In genomic region chr8:26677584-26678138, GRCm38 (mm10) we compare ENCODE assay signal across 10 mouse cellular contexts.
A peak's percentile ranks its signal among the peaks of the same experiment; 100 is the strongest.
DNase-seq lines count a peak whose midpoint lies in the region; ATAC-seq and TF ChIP-seq lines count a peak whose summit lies in the region.
"Had no signal": no experiment of that assay in that cellular context is flagged by ENCODE, and none has a peak within 500 bp of the region (broad histone marks: within the 10 kb centered on the region; RNA-seq: fewer than 3 reads in every experiment).

No protein-coding gene starts in this region.

- no peaks in the 10 kb centered on the region for H3K36me3 ChIP-seq in forebrain, embryonic 16.5 days (ENCODE audit: control insufficient read depth, insufficient read depth)
- H3K36me3 ChIP-seq in limb, embryonic 15.5 days = no peaks in the 10 kb centered on the region
- no peaks in the 10 kb centered on the region for H3K36me3 ChIP-seq in thymus, adult 2 months (ENCODE audit: control insufficient read depth, insufficient read depth, low read length)
- H3K36me3 ChIP-seq in liver, embryonic 12.5 days = no peaks in the 10 kb centered on the region

- H3K27me3 ChIP-seq in forebrain, embryonic 16.5 days (replicated peaks; ENCODE audit: control insufficient read depth, insufficient read depth, low read length) = no peaks in the 10 kb centered on the region
- H3K27me3 ChIP-seq in limb, embryonic 15.5 days = peaks cover 55% of the 10 kb centered on the region
- H3K27me3 ChIP-seq in thymus, adult 2 months (ENCODE audit: control insufficient read depth, insufficient read depth, low read length) = no peaks in the 10 kb centered on the region
- H3K27me3 ChIP-seq in liver, embryonic 12.5 days (replicated peaks) = 0 out of 2 replicates have a peak, but pooled peaks cover 2% of the 10 kb centered on the region

- TF ChIP-seq CTCF in brain, embryonic 14.5 days (IDR thresholded peaks at IDR 0.05; ENCODE audit: borderline replicate concordance, extremely low read depth, insufficient read depth, insufficient read length) = no peak
- TF ChIP-seq CTCF in thymus, adult 2 months (IDR thresholded peaks at IDR 0.05; ENCODE audit: borderline replicate concordance, control insufficient read depth, extremely low read depth, insufficient read depth, low read length, poor library complexity) = no peak

- no peak overlapping the region; the same call in 1 of the 2 replicates for H3K27ac ChIP-seq in forebrain, embryonic 16.5 days (ENCODE audit: low read length)
- H3K27ac ChIP-seq in limb, embryonic 15.5 days = no peak overlapping the region
- no peak overlapping the region for H3K27ac ChIP-seq in thymus, adult 2 months (ENCODE audit: control insufficient read depth, insufficient read depth, low read length)
- no peak overlapping the region for H3K27ac ChIP-seq in liver, embryonic 12.5 days
- H3K27ac ChIP-seq: kidney, postnatal 0 days had no signal

- DNase-seq in Muller cell, postnatal 12 days (ENCODE audit: inconsistent ontology term) = peak; percentile 86
- peak; percentile 96 for DNase-seq in brain, embryonic 14.5 days (ENCODE audit: low read depth)
- DNase-seq in thymus, adult 2 months = no peak
- DNase-seq: cerebellum, adult 18-20 months; heart, postnatal 4 days had no signal

- TF ChIP-seq POLR2A in brain, embryonic 14.5 days (IDR thresholded peaks at IDR 0.05; ENCODE audit: borderline replicate concordance, extremely low read depth, insufficient read depth, insufficient read length, poor library complexity, severe bottlenecking) = no peak
- TF ChIP-seq POLR2A in thymus, adult 2 months (IDR thresholded peaks at IDR 0.05; ENCODE audit: control insufficient read depth, extremely low read depth, insufficient read depth, low read length, poor library complexity) = no peak

- H3K4me1 ChIP-seq in forebrain, embryonic 16.5 days (replicated peaks; ENCODE audit: control insufficient read depth, insufficient read depth, low read length) = peaks cover 28% of the 10 kb centered on the region
- H3K4me1 ChIP-seq in limb, embryonic 15.5 days = peaks cover 22% of the 10 kb centered on the region
- no peaks in the 10 kb centered on the region for H3K4me1 ChIP-seq in thymus, adult 2 months (replicated peaks; ENCODE audit: control insufficient read depth, insufficient read depth, low read length)
- H3K4me1 ChIP-seq in liver, embryonic 12.5 days = no peaks in the 10 kb centered on the region

- no peaks in the 10 kb centered on the region for H3K9me3 ChIP-seq in forebrain, embryonic 16.5 days (ENCODE audit: control insufficient read depth, low read length)
- H3K9me3 ChIP-seq in limb, embryonic 15.5 days = no peaks in the 10 kb centered on the region
- H3K9me3 ChIP-seq in liver, embryonic 12.5 days (replicated peaks) = no peaks in the 10 kb centered on the region

- 0 out of 2 replicates have a peak overlapping the region, but pooled peaks have one; percentile 5 for H3K4me3 ChIP-seq in forebrain, embryonic 16.5 days (replicated peaks; ENCODE audit: low read length)
- H3K4me3 ChIP-seq in limb, embryonic 15.5 days = no peak overlapping the region
- no peak overlapping the region for H3K4me3 ChIP-seq in thymus, adult 2 months (ENCODE audit: control insufficient read depth, insufficient read depth, low read length)
- H3K4me3 ChIP-seq in liver, embryonic 12.5 days = no peak overlapping the region

- H3K9ac ChIP-seq in forebrain, embryonic 16.5 days (replicated peaks; ENCODE audit: low read depth, low read length) = no peak overlapping the region
- H3K9ac ChIP-seq in limb, embryonic 15.5 days = no peak overlapping the region
- no peak overlapping the region for H3K9ac ChIP-seq in liver, embryonic 12.5 days

- 7% methylated on average over 18 of the region's 18 CpGs for WGBS in forebrain, embryonic 16.5 days
- WGBS in limb, embryonic 15.5 days = 15% methylated on average over 18 of the region's 18 CpGs
- WGBS in thymus, adult 2 months = 94% methylated on average over 18 of the region's 18 CpGs
- WGBS in liver, embryonic 12.5 days (ENCODE audit: insufficient replicate concordance) = 77% methylated on average over 18 of the region's 18 CpGs

- peak; percentile 82 for ATAC-seq in forebrain, embryonic 16.5 days
- ATAC-seq in limb, embryonic 15.5 days (ENCODE audit: insufficient number of reproducible peaks, low FRiP score, low TSS enrichment, low read depth) = no peak
- ATAC-seq in liver, embryonic 12.5 days = no peak
- no peak for ATAC-seq in activated CD4-positive, CD25-positive, alpha-beta regulatory T cell, adult 4 months

- H3K4me2 ChIP-seq in forebrain, embryonic 16.5 days (ENCODE audit: low read length) = peak overlapping the region; percentile 44
- H3K4me2 ChIP-seq in limb, embryonic 15.5 days = peak overlapping the region; percentile 20; the same call in 1 of the 2 replicates
- no peak overlapping the region for H3K4me2 ChIP-seq in liver, embryonic 12.5 days
